Mouse (Mus musculus) embryo, embryonic 11.5 days (tissue): ENCODE data around the gene Pgrmc1.
"Not testable (repeated sequence)": the region's sequence is repeated elsewhere in the genome, so short reads cannot be mapped to it uniquely, and the experiment has no call there.

Source experiments
- DNase-seq: peaks from one replicate; pipeline ENCODE4 v3.0.0-alpha.2; 2012; ENCODE audit warnings: low read depth, low spot score

The Pgrmc1 gene

DNA sequence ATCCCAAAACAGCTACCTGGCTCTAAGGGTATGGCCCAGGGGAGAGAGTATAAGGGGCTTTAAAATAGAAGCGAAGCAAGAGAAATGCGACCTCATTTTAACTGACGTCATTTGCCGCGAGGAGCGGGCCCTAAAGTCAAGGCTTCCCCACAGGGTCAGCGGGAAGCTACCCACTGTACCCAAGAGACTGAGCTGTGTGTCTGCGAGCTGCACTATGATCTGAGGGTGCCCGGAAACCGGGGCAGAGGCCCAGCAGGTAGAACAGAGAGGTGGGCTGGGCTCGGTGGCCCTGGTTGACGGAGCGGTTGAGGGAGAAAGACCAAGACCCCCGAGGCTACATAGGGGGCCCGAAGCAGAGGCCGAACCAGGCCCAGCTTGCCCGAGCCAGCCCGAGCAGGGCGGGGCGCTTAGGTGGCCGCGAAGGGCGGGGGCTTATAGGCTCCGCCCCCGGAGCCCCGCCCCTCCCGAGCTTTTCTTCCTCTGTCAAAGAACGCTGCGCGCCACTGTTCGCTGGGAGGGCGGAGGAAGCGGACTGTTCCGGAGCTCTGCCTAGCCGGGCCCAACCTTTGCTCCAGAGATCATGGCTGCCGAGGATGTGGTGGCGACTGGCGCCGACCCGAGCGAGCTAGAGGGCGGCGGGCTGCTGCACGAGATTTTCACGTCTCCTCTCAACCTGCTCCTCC lies at the start of gene Pgrmc1:
Gene Pgrmc1, plus strand, starts transcription at position 500 of the 683 bp plus-strand sequence.
- DNase-seq = peak; percentile 64

DNA sequence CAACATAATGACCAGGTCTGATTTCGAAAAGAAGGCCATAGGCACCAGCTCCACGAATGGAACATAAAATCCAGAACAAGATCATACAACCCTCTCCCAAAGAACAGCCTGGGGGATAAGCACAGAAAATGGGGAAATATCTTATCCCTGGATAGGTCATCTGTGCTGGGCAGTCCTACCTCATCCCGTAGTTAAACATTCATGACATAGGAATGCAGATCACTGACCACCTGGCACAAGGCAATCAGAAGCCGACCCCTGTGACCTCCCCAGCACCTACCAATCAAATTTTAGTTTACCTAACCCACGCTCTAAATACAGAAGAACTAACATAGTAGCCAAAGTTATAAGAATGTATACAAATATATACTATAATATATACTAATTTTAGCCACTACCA lies 49.2 kb upstream of the Pgrmc1 start:
- no peak for DNase-seq

DNA sequence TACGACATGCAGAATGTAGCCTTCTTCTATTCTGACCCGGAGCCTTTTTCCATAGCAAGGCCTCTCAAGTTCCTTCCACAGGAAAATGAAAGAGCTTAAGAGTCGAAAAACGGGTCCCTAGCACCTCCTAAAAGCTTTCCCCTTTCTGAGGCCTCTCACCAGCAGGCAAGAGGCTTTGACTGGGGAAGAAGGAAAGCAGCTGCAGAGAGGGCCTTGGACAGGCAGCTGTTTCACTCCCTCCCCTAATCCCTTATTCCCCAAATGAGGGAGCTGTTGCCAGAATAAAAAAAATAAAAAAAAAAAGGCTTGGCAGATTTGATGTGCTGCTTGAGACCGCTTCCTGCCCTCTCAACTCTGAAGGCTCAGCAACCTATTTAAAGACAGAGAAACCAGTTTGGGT lies 47.1 kb upstream of the Pgrmc1 start:
- peak; percentile 42 for DNase-seq

DNA sequence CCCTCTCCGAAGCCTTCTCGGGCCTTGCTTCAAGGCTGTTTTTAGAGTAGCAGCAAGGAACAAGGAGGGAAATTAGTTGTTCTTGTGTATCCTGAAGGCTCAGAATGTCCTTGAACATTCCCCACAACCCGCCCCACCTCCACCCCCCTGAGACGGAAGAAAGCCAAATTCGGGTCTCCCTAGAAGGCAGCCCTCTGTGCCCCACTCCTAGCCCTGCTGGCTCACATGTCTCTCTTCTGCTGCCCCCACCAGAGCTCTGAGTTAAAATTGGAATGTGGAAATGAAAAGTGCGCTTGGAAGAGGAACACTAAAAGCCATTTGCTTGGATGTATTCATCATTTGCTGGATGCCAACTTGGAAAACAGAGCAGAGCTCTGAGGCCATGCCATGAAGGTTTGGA lies 46.7 kb upstream of the Pgrmc1 start:
- no peak for DNase-seq

DNA sequence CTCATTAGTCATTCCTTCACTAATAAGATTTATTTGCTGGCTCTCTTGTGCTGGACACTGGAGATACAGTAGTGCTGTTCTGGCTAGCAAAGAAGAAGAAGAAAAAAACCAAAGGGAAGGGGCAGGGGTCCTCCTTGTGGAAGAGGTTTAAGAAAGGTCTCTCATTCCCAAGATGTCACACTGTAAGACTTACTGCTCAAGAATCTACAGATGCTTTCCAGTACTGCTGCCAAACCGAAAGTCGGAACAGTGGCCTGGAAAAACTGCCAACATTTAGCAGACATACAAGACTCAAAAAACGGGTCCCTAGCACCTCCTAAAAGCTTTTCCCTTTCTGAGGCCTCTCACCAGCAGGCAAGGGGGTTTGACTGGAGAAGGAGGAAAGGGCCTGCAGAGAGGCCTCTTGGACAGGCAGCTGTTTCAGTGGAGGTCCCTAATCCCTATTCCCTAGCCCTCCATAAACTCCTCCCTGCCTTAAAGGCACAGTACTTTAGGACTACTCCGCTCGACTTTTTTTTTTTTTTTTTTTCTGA lies 45.9 kb upstream of the Pgrmc1 start:
- DNase-seq = peak; percentile 47

DNA sequence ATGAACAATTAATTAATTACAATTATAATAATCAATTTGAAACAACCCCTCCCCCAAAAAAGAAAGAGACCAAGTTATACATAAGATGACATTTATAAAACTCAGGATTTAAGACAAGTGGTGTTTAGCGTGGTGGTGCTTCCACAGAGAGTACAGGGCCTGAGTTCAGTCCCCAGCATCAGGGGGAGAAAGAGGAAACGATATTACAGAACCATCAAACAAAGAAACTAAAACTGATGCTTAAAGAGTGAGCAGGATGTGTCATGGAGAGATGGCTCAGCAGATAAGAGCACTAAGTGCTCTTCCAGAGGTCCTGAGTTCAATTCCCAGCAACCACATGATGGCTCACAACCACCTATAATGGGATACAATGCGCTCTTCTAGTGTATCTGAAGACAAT lies 45.3 kb upstream of the Pgrmc1 start:
- DNase-seq = no peak

DNA sequence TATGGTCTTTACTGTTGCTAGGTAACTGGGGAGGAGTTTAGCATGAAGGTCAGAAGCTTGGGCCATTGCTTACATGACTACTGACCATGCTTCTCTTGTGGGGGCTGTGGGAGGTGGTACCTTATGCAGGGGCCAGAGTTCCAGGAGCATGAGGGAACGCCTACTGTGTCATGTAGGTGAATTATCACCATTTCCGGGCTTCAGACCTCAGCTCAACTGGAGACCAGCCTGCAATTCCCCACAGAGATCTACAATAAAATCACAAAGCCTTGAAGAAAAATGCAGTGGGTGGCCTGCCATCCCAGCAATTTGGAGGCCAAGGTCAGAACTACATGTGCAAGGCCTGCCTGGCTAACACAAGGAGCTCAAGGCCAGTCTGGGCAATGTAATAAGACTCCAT lies 42.8 kb upstream of the Pgrmc1 start:
- DNase-seq = not testable (repeated sequence)

DNA sequence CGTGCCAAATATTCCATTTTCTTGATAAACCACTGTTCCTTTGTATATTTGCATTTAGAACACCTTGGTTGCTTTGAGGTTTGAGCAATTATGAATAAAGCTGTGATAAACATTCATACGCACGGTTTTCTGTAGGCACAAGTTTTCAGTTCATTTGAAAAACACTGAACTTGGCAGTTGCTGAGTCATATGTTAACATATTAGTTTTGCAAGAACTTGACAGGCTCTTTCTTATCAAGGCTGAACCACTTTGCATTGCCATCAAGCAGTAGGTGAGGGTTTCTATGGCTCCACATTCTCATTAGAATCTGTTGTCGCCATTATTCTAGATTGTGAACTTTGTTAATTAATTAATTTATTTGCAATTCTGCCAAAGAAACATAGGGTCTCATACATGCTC lies 37.8 kb upstream of the Pgrmc1 start:
- DNase-seq = no peak

DNA sequence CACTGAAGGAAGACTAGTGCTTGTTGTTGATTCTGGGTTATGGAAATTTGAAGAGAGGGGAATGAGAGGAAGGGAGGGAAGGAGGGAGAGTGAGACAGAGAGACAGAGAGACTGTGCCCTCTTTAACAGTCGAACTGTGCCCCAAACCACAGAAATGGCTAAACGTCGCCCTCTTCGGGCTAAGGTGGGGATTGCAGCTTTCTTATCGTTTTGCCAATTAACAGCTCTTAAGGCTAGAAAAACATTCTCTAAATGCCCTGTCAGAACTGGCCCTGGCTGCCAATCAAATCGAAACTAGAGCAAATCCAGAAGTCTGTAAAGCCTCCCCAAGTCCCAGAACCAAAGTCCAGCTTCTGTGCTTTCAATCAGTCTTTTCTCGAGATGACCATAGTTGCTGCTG lies 36.4 kb upstream of the Pgrmc1 start:
- DNase-seq = peak; percentile 27

DNA sequence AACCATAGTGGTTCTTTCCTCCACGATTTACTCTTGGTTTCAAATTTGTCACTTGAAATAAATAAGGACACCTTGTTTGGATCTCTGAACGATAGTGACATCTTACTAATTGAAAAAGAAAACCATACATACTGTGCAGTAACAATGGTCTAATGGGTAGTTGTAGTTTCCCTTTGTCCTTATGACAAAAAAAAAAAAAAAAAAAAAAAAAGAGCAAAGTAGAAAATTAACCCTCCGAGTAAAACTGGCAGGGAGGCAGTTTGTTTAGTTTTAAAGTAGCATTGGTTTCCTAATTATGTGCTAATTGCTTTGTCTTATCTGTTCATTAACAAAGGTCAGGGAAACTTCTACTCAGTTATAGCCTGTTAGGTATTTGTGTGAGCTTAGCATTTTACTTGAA lies 35.9 kb upstream of the Pgrmc1 start:
- DNase-seq = no peak

DNA sequence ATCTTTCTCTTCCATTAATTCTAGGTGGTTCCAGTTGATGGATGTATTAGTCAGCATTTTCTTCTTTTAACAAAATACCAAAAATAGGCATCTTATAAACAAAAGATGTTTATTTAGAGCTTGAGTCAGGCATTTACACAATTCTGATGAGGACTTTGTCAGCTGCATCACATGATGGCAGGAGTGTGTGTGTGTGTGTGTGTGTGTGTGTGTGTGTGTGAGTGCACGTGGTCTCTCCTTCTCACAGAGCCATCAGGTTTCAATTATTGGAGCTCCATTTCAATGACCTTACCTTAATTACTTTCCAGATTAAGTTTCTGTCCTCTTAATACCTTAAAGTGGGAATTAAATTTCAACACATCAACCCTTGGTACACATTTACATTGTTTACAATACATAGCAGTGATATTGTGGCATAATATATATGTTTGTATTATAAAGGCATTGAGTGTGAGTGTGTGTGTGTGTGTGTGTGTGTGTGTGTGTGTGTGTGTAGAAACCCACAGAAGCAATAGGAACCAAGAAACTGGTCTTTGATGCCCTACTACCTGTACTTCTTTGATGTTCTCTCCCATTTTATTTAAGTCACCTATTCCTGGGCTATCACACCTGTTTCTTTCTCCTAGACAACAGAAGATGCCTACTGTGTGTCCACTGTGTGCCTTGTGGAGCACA lies 11.2 kb upstream of the Pgrmc1 start:
- DNase-seq = no peak

DNA sequence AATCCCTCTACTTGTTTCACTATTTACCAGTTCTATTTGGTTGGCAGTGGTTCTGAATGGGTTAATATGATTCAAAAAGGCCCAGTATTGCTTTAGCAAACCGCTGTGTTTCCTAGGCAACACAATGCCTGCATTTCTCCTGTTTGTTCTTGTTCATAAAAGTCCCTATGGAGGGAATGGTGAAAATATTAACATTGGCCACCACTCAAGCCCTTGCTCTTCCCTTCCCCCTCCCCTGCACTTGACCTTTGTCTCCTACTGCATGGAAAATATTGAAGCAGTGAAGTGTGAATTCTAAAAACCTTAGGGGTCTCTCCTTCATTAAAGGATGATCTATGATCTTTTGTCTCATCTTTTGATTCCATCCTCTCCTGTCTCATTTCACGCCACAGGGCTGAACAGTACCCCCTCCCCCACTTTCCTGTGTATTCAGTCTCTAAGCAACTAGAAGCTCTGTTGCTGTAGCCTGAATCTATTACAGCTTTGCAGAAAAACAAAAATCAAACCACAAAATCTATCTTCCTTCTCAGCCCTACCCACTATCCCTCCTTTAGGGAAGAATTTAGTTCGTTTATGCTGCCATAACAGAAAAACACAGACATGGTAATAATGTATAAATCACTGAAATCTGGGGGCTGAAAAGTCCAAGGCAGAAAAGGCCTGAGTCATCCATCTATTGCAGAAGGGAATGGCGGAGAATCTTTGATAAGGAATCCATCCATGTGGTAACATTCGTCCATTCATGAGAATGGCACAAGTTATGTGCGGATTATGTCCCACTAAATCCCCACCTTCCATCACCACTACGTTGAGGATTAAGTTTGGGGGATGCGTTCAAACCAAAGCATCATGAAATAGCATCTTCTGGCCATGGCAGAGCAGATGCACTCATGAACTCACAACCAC lies 10.4 kb upstream of the Pgrmc1 start:
- DNase-seq = no peak

DNA sequence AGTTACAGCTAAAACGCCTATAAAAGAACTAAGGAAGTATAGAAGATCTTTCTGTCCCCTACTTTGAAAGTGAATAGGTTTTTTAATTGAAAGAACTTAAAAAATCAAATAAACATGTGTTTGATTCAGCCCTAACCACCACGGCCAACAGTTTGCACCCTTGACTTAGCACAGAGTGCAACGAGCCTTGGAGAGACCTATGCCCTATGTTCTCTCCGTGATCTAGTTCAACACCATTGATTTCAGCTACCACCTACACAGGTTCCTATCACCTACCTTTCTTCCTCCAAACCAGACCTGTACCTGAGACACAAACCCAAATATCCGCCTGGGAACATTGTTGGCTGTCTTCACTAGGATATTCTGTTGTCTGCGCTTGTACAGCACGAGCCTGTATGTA lies 7.7 kb upstream of the Pgrmc1 start:
- DNase-seq = no peak

DNA sequence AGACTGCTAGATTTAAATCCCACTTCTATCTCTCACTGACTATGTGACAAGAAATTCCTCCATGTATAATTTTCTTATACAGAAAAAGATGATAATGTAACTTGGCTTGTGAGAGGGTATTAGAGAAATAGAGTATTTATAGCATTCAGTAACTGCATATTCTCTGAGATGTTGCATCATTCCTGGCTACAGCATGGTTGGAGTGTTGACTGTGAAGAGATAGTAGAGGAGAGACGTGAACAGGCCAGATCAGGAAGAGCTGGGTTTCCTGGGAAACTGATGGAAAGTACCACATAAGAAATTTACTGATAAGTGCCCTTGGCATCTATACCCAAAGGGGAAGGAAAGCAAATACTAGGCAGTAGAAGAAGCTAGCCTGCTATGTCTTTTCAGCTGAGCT lies 6.9 kb upstream of the Pgrmc1 start:
- DNase-seq = no peak

DNA sequence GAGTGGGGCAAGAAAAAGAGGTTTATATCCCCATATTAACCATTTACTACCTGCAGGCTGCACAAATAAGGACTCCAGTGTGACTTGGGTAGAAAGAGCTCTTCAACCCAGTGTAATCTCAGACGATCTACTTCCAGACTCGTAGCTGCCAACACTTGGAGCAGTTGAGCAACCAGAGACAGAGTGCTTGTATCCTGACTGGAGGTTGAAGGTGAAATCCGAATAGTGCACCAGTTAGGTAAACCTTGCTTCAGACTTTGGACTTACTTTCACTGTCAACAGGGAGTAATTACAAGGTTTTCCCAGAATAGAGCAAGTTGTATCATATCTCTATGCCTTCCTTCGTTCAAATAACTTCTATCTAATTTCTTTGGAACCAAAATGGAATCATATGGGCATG lies 6.5 kb upstream of the Pgrmc1 start:
- no peak for DNase-seq

DNA sequence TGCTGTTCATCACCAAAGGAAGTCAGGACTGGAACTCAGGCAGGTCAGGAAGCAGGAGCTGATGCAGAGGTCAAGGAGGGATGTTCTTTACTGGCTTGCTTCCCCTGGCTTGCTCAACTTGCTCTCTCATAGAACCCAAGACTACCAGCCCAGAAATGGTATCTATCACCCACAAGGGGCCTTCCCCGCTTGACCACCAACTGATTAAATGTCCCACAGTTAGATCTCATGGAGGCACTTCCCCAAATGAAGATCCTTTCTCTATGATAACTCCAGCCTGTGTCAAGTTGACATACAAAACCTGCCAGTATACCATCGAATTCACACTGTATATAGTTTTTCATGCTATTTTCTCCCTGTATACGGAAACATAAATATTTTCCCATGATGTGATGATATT lies 2.8 kb upstream of the Pgrmc1 start:
- DNase-seq = no peak

DNA sequence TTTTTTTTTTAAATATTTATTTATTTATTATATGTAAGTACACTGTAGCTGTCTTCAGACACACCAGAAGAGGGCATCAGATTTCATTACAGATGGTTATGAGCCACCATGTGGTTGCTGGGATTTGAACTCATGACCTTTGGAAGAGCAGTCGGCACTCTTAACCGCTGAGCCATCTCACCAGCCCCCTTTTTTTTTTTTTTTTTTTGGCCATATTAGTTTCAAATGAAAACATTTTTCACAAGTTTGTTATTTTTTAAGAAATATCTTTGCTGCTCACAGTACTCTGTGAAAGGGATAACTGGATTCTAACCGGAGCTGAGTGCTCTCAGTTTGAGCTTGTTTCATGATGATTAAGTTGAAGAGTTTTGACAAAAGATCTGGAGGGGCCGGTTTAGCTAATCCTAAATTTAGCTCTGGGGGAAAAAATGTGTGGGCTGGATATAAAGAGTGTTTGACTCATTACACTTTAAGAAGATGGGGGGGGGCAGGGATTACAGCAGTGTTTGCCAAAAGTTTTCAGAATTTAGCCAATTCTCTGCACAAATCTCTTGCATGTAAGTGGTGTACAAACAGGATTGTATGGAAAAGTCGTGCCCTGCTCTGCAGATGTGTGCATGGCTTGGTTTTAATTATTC lies 1.4 kb upstream of the Pgrmc1 start:
- not testable (repeated sequence) for DNase-seq

DNA sequence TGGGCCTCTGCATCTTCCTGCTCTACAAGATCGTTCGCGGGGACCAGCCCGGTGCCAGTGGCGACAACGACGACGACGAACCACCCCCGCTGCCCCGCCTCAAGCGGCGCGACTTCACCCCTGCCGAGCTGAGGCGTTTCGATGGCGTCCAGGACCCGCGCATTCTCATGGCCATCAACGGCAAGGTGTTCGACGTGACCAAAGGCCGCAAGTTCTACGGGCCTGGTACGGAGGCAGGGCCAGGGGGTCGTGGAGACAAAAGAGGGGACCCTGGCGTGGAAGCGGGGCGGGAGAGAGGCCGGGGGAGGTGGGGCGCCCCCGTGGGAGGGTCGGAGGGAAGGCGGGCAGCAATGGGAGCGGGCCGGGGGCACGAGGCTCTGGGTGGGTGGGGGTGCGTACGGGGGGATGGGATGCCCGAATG lies 394 bp downstream of the Pgrmc1 start:
- peak; percentile 11 for DNase-seq

DNA sequence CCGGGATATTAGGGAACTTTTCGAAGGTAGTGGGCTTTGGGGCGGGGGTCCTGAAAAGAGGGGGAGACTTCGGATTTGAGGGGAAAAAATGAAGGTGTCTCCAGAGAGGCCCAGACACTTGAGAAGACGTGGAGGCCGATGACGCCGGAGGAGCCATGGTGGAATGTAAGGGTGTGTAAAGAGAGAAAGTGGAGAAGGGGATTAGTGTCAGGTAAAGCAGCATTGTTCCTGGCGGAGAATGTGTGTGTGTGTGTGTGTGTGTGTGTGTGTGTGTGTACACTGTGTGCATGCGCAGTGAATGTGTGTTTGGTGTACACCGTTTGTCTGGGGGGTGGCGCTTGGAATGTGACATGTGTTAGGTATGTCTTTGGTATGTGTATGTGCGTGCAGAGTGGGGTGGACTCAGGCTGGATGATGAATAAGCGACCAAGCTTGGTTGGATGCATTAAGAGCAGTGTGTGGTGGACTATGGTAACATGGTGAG lies 897 bp downstream of the Pgrmc1 start:
- no peak for DNase-seq

DNA sequence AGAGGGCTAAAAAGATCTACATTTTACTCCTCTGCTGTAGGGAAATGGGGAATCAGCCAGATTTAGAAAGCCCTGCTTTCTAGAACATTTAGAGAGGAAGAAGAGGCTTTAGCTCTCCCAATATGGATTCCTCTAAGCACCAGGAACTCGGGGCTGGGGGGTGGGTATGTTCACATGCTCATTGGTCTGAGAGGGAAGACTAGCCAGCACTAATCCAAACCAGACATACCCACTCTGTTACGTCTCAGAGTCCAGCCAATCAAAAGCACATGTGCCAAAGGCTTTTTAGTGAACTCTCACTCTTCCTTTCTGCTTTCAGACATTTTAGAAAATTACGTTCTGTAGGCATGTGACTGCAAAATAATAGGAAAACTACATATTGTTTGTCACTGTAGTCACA lies 1.6 kb downstream of the Pgrmc1 start:
- DNase-seq = no peak

DNA sequence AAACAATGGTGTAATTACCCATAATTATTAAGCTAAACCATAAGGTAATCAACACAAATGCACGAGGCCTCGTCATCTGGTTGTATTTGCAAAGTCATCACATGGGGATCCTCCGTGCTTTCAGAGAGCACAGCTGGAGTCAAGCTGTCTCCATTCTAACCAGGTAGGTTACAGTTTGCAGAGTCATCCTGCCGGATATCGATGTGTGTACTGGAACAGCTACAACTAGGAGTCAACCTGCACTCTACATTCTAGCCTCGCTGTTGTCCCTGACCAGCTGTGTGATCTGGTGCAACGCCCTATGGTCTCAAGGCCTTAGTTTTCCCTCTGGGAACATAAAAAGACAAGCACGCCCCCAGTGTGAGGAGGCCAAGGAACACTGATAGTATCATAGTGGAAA lies 2.1 kb downstream of the Pgrmc1 start:
- no peak for DNase-seq

DNA sequence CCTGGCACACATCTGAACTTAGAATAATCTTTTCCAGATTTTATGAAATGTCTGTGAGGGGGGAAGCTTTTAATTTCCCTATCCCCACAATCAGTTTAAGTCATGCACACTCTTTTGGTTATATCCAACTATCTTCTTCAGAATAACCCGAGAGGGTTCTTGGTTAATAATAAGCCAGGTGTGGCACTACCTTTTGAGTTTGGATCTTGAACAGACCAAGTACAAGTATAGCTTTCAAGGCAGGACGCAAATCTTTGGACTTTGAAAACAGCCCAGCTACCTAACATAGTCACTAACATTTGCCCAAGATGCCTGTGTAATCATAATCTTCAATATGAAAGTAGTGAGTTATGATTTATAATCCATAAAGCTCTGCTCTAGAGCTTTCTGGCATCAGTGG lies 4.9 kb downstream of the Pgrmc1 start:
- DNase-seq = no peak
